Mouse (Mus musculus) c-Kit-positive CD71-positive TER-119-positive erythroid progenitor cells, embryonic 14.5 days (primary cell): ENCODE data around the gene Cd44.

Source experiments
- DNase-seq: peaks from one replicate; pipeline ENCODE4 v3.0.0-alpha.2; 2013; ENCODE audit warnings: low spot score

Cd44 gene

GRCm38 (mm10) chr2:102900875-102901827 is at the start of gene Cd44:
Gene Cd44, minus strand, starts transcription at chr2:102901665.
- peak; percentile 68 for DNase-seq

GRCm38 (mm10) chr2:102948481-102948857 is 47.0 kb upstream of the Cd44 start:
- DNase-seq = no peak

- no peak for DNase-seq
Observed at GRCm38 (mm10) chr2:102947846-102948480, 46.5 kb upstream of the Cd44 start.

GRCm38 (mm10) chr2:102945111-102945510 is 43.6 kb upstream of the Cd44 start:
- no peak for DNase-seq

- DNase-seq = no peak
Observed at GRCm38 (mm10) chr2:102944415-102945012, 43.0 kb upstream of the Cd44 start.

- no peak for DNase-seq
Observed at GRCm38 (mm10) chr2:102943983-102944382, 42.5 kb upstream of the Cd44 start.

- DNase-seq = no peak
Observed at GRCm38 (mm10) chr2:102942782-102943080, 41.3 kb upstream of the Cd44 start.

GRCm38 (mm10) chr2:102941937-102942781 is 40.7 kb upstream of the Cd44 start:
- DNase-seq = no peak

- no peak for DNase-seq
Observed at GRCm38 (mm10) chr2:102940813-102941361, 39.4 kb upstream of the Cd44 start.

- DNase-seq = no peak
Observed at GRCm38 (mm10) chr2:102940158-102940557, 38.7 kb upstream of the Cd44 start.

- no peak for DNase-seq
Observed at GRCm38 (mm10) chr2:102936886-102937285, 35.4 kb upstream of the Cd44 start.

GRCm38 (mm10) chr2:102934834-102935233 is 33.4 kb upstream of the Cd44 start:
- DNase-seq = no peak

GRCm38 (mm10) chr2:102933787-102934186 is 32.3 kb upstream of the Cd44 start:
- no peak for DNase-seq

- no peak for DNase-seq
Observed at GRCm38 (mm10) chr2:102933142-102933541, 31.7 kb upstream of the Cd44 start.

GRCm38 (mm10) chr2:102932667-102933066 is 31.2 kb upstream of the Cd44 start:
- no peak for DNase-seq

GRCm38 (mm10) chr2:102928211-102928610 is 26.7 kb upstream of the Cd44 start:
- no peak for DNase-seq

- DNase-seq = no peak
Observed at GRCm38 (mm10) chr2:102924480-102924879, 23.0 kb upstream of the Cd44 start.

- no peak for DNase-seq
Observed at GRCm38 (mm10) chr2:102923682-102924081, 22.2 kb upstream of the Cd44 start.

- no peak for DNase-seq
Observed at GRCm38 (mm10) chr2:102922066-102922465, 20.6 kb upstream of the Cd44 start.

- DNase-seq = no peak
Observed at GRCm38 (mm10) chr2:102918301-102918700, 16.8 kb upstream of the Cd44 start.

GRCm38 (mm10) chr2:102916596-102916995 is 15.1 kb upstream of the Cd44 start:
- no peak for DNase-seq

- DNase-seq = no peak
Observed at GRCm38 (mm10) chr2:102914675-102915074, 13.2 kb upstream of the Cd44 start.
